Mouse (Mus musculus): ENCODE results near the gene Ctps2.
A peak's percentile ranks its signal among the peaks of the same experiment; 100 is the strongest.

The Ctps2 gene

GRCm38 (mm10) chrX:162976194-162976593 is 75.2 kb downstream of the Ctps2 start:
- no peak for DNase-seq (ENCODE audit: inconsistent ontology term)

GRCm38 (mm10) chrX:162986876-162987495 is 85.9 kb downstream of the Ctps2 start:
- peak; percentile 1 for DNase-seq (ENCODE audit: inconsistent ontology term)

- peak; percentile 79 for DNase-seq (ENCODE audit: inconsistent ontology term)
Measured at GRCm38 (mm10) chrX:162991396-162991795, 90.4 kb downstream of the Ctps2 start.

- DNase-seq (ENCODE audit: inconsistent ontology term), result peak; percentile 0
Measured at GRCm38 (mm10) chrX:162992121-162992520, 91.1 kb downstream of the Ctps2 start.

- DNase-seq (ENCODE audit: inconsistent ontology term), result no peak
Measured at GRCm38 (mm10) chrX:163027864-163028263, 126.8 kb downstream of the Ctps2 start.

GRCm38 (mm10) chrX:163038767-163039166 is 137.7 kb downstream of the Ctps2 start:
- no peak for DNase-seq (ENCODE audit: inconsistent ontology term)

GRCm38 (mm10) chrX:163042771-163043170 is 141.7 kb downstream of the Ctps2 start:
- DNase-seq (ENCODE audit: inconsistent ontology term), result no peak

GRCm38 (mm10) chrX:163063936-163064335 is 162.9 kb downstream of the Ctps2 start:
- peak; percentile 3 for DNase-seq (ENCODE audit: inconsistent ontology term)

Data from Muller cell, postnatal 12 days (primary cell).